Mouse (Mus musculus) spleen, adult 2 months (tissue): ENCODE data around the gene Cxcl2. TPM values are rescaled to one million over a fixed set of nuclear protein-coding genes. Genes with fewer than 3 reads are reported as not detected.

Experiments
- DNase-seq, 2 experiments: peaks; one replicate each; pipeline versions ENCODE4 v3.0.0 to v3.0.0-alpha.2; 2012 to 2021; ENCODE audit warnings: low spot score in 2 of 2, low read depth in 1 of 2
- H3K27ac ChIP-seq: fragments of 200-500 bp; 2 replicates; pipeline ENCODE4 v1.5.1; 2012; ENCODE audit warnings: low read length, inconsistent platforms; ENCODE audit not compliant: insufficient read depth
- H3K27me3 ChIP-seq: fragments of 200-500 bp; 2 replicates; pipeline ENCODE4 v1.6.1; 2012; ENCODE audit warnings: mild to moderate bottlenecking, moderate library complexity, low read length, inconsistent platforms; ENCODE audit not compliant: control insufficient read depth, insufficient read depth
- H3K36me3 ChIP-seq: fragments of 200-500 bp; 2 replicates; pipeline ENCODE4 v1.6.1; 2012; ENCODE audit warnings: mild to moderate bottlenecking, low read length, inconsistent platforms; ENCODE audit not compliant: control insufficient read depth, insufficient read depth
- H3K4me1 ChIP-seq: fragments of 200-500 bp; 2 replicates; pipeline ENCODE4 v1.6.1; 2011; ENCODE audit warnings: inconsistent platforms; ENCODE audit not compliant: control insufficient read depth, insufficient read depth, insufficient read length
- H3K4me3 ChIP-seq: fragments of 200-500 bp; 2 replicates; pipeline ENCODE4 v1.5.1; 2011; ENCODE audit warnings: mild to moderate bottlenecking, inconsistent platforms; ENCODE audit not compliant: insufficient read depth, insufficient read length; ENCODE audit errors: extremely low read depth
- CTCF ChIP-seq: fragments of 200-500 bp; IDR thresholded peaks from 2 replicates; pipeline ENCODE4 v1.5.1; 2011; ENCODE audit warnings: mild to moderate bottlenecking, inconsistent platforms; ENCODE audit not compliant: insufficient read depth, insufficient read length, insufficient replicate concordance; ENCODE audit errors: extremely low read depth
- POLR2A ChIP-seq: fragments of 200-500 bp; IDR thresholded peaks from 2 replicates; pipeline ENCODE4 v1.6.1; 2011; ENCODE audit warnings: low read depth, low read length, inconsistent platforms
- WGBS: fragments of 180-500 bp; shearing (Covaris S2); methylation state at CpG from one replicate; pipeline ENCODE4 v1.1.7; 2018; 5-methylcytosine and 5-hydroxymethylcytosine counted together
- polyA plus RNA-seq: library from polyadenylated mRNA; depleted of rRNA; stranded (reverse); fragments of >200 nt; gene quantifications from 2 replicates; pipeline ENCODE4 v1.2.3, GENCODE M21; 2012; rRNA removed

The Cxcl2 gene
- polyA plus RNA-seq, 1 experiment, result 1.2 TPM

DNA sequence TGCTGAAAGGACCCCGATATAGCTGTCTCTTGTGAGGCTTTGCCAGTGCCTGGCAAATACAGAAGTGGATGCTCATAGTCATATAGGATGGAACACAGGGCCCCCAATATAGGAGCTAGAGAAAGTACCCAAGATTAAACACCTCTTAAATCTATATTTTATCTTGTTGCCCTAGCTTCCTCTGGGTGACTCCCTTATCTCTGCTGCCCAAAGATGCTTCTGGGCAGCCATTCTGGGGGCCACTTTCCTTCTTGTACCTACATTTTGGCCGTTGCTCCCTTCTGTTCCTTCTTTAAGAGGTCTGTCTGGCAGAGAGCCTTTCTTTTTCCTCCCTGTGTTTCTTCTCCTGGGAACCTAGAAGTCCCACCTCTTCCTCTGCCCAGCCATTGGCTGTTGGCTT is 41.8 kb downstream of the Cxcl2 start:
- TF ChIP-seq POLR2A (no peak), CTCF (no peak)
- 69% methylated on average over 2 of the region's 2 CpGs for WGBS

DNA sequence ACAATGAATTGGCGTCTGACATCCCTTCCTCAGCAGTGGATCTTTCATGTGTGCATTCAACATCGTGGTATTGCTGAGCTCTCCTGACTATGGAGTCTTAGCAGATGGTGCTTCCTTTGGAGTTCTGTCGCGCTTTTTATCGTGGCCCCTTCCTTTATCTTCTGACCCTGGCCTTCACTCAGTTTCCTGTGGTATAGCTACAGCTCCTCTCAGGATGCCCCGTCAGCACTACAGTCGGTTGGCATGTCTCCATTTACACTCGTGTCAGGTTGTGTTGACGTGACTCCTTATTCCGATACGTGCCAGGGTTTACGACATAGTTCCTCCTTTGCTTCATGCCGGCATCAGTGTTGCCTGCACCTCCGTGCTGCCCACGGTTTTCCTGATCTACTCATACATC is 45.8 kb downstream of the Cxcl2 start:
- TF ChIP-seq CTCF (no peak), POLR2A (no peak)
- 66% methylated on average over 15 of the region's 15 CpGs for WGBS
- Histone ChIP-seq H3K27ac (no peak overlapping the region), H3K36me3 (no peaks in the 10 kb centered on the region), H3K4me3 (no peak overlapping the region), H3K4me1 (no peaks in the 10 kb centered on the region), H3K27me3 (no peaks in the 10 kb centered on the region)
- DNase-seq, result no peak

More for the DNA sequence above, 41.8 kb downstream of the Cxcl2 start:
- Histone ChIP-seq H3K4me1 (no peaks in the 10 kb centered on the region), H3K4me3 (no peak overlapping the region), H3K27ac (no peak overlapping the region), H3K27me3 (no peaks in the 10 kb centered on the region), H3K36me3 (no peaks in the 10 kb centered on the region)
- no peak for DNase-seq

- TF ChIP-seq CTCF (peak; percentile 35; the same call in 1 of the 2 replicates), POLR2A (no peak)
- WGBS, result 27% methylated on average over 2 of the region's 2 CpGs
- no peaks in the 10 kb centered on the region for H3K27me3 ChIP-seq
- H3K4me3 ChIP-seq, result no peak overlapping the region
- H3K4me1 ChIP-seq, result no peaks in the 10 kb centered on the region
- DNase-seq, result peak; percentile 14 to 33
- no peaks in the 10 kb centered on the region for H3K36me3 ChIP-seq
- no peak overlapping the region for H3K27ac ChIP-seq
These were observed 47.8 kb downstream of the Cxcl2 start for GRCm38 (mm10) chr5:90951475-90951874.

DNA sequence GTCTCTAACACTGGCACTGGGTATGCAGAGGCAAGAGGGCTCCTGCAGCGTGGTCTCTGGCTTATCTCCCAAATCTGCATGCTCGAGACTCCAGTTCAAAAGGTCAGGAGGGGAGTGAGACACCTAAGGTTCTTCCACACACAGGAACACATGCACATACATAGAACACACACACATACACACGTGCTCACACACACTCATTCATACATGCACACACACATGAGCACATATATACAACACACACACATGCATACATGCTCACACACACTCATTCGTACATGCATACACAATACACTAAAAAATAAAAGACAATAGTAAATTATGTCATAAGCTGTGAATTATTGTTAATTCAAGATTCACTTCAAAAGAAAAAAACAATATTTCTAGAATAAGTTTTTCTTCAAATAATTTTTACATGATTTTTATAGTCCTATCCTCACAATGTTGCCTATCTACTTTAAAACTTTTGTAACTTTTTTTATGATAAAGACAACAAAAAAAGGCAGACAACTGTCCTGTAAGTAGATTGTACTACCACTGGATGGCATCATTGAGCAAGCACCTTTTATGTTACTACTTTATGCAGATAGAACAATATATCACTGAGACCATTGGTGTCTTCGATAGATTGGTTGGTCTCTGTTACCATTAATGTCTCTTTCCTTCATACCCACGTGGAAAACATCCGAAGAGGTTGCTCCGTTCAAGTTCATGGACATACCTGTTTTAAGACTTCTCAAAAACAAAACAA is 49.2 kb downstream of the Cxcl2 start:
- H3K36me3 ChIP-seq, result no peaks in the 10 kb centered on the region
- no peaks in the 10 kb centered on the region for H3K27me3 ChIP-seq
- H3K27ac ChIP-seq, result no peak overlapping the region
- TF ChIP-seq CTCF, result no peak
- TF ChIP-seq POLR2A, result no peak
- DNase-seq, result no peak
- H3K4me3 ChIP-seq, result no peak overlapping the region
- WGBS, result 82% methylated on average over 8 of the region's 8 CpGs
- H3K4me1 ChIP-seq, result no peaks in the 10 kb centered on the region

Other genes starting within 250 kb of the Cxcl2 start
- 1.1 and 2.0 TPM in 2 replicates for gene Cxcl5, start 144.5 kb upstream of the Cxcl2 start, polyA plus RNA-seq
- 309 and 337 TPM in 2 replicates for gene Ppbp, start 135.4 kb upstream of the Cxcl2 start, polyA plus RNA-seq
- 189 and 240 TPM in 2 replicates for gene Pf4, start 131.4 kb upstream of the Cxcl2 start, polyA plus RNA-seq
- gene Cxcl3, start 117.8 kb upstream of the Cxcl2 start, polyA plus RNA-seq, result 0.06 TPM in 1 of 2 replicates, not detected in the other
- gene Cxcl15, start 109.3 kb upstream of the Cxcl2 start, polyA plus RNA-seq, result not detected in 2 replicates
- 1.1 and 2.5 TPM in 2 replicates for gene Cxcl1, start 12.6 kb upstream of the Cxcl2 start, polyA plus RNA-seq
- gene Mthfd2l, start 27.2 kb downstream of the Cxcl2 start, polyA plus RNA-seq, result 8.1 and 18.4 TPM in 2 replicates
- gene Epgn, start 123.6 kb downstream of the Cxcl2 start, polyA plus RNA-seq, result not detected in 2 replicates
- 0.02 TPM in 1 of 2 replicates, not detected in the other for gene Ereg, start 170.8 kb downstream of the Cxcl2 start, polyA plus RNA-seq
- not detected in 2 replicates for gene Areg, start 235.7 kb downstream of the Cxcl2 start, polyA plus RNA-seq